Comparison of ENCODE assay signal across 8 mouse cellular contexts in the genomic region with DNA sequence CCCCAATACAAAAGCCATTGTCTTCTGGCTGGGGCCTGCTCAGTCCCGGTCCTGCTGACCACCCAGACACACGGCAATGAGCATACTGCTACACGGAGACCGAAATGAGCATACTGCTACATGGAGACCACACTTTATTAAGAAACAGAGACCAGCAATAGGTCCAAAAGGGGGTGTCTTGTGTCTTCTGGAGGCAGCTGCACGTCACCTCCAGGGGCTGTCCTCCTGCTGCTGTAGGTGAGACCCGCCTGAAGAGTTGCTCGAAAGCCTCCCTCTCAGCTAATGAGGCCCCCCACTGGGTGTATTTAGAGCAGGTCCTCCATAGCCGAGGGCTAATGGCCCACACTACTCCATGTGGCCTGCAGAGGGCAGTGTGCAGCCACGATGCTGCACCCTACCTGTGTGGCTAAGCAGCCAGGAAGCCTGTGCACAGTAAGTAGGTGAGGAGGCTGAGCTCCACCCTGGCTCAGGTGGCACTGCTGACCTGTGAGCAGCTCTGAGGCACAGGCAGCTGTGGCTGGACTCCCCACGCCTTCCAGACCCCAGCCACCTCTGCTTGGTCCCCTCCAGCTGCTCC. TPM values are rescaled to one million over a fixed set of nuclear protein-coding genes. Genes with fewer than 3 reads are reported as not detected.
DNase-seq lines count a peak whose midpoint lies in the region; ATAC-seq and TF ChIP-seq lines count a peak whose summit lies in the region.

No protein-coding gene starts in this region.

- H3K27ac ChIP-seq in heart, postnatal 0 days (ENCODE audit: low read depth): no peak overlapping the region
- no peak overlapping the region; the same call in 1 of the 2 replicates for H3K27ac ChIP-seq in neural tube, embryonic 15.5 days (replicated peaks)

- peak; percentile 78 to 79 for DNase-seq in B cell, adult 2 months
- peak; percentile 72 for DNase-seq in MN1 (ENCODE audit: low spot score)
- DNase-seq in cerebellum, postnatal 36 days: peak; percentile 84 to 86
- DNase-seq in heart, postnatal 0 days (ENCODE audit: low spot score): no peak
- DNase-seq in kidney, postnatal 25 days: peak; percentile 68 to 78
- peak; percentile 50 to 56 for DNase-seq in lung, adult 18-20 months
- peak; percentile 70 for DNase-seq in thymus, postnatal 14 days

- no peaks in the 10 kb centered on the region for H3K27me3 ChIP-seq in heart, postnatal 0 days (ENCODE audit: control insufficient read depth, insufficient read depth, low read length)
- H3K27me3 ChIP-seq in neural tube, embryonic 15.5 days (replicated peaks): no peaks in the 10 kb centered on the region

- peaks cover 47% of the 10 kb centered on the region for H3K36me3 ChIP-seq in heart, postnatal 0 days (replicated peaks; ENCODE audit: control insufficient read depth, insufficient read depth, low read length)
- H3K36me3 ChIP-seq in neural tube, embryonic 15.5 days: peaks cover 48% of the 10 kb centered on the region

- ATAC-seq in heart, postnatal 0 days (ENCODE audit: insufficient read depth, low read depth): peak; percentile 66
- peak; percentile 54; the same call in 1 of the 2 replicates for ATAC-seq in neural tube, embryonic 15.5 days (ENCODE audit: low FRiP score)

- no peaks in the 10 kb centered on the region for H3K4me1 ChIP-seq in heart, postnatal 0 days (ENCODE audit: control insufficient read depth, insufficient read depth)
- H3K4me1 ChIP-seq in neural tube, embryonic 15.5 days: peaks cover 18% of the 10 kb centered on the region

- 50% methylated on average over 10 of the region's 10 CpGs for WGBS in heart, postnatal 0 days
- 30% methylated on average over 10 of the region's 10 CpGs for WGBS in neural tube, embryonic 15.5 days

- no peaks in the 10 kb centered on the region for H3K9me3 ChIP-seq in heart, postnatal 0 days (replicated peaks; ENCODE audit: control insufficient read depth, low read length)
- no peaks in the 10 kb centered on the region for H3K9me3 ChIP-seq in neural tube, embryonic 15.5 days (replicated peaks)

- TF ChIP-seq CTCF in heart, postnatal 0 days (IDR thresholded peaks at IDR 0.05; ENCODE audit: low read depth): peak; percentile 81

- no peak overlapping the region for H3K4me3 ChIP-seq in heart, postnatal 0 days (ENCODE audit: low read depth, low read length)
- H3K4me3 ChIP-seq in neural tube, embryonic 15.5 days (replicated peaks): no peak overlapping the region

- no peak overlapping the region for H3K9ac ChIP-seq in heart, postnatal 0 days (replicated peaks; ENCODE audit: low read depth, low read length)
- no peak overlapping the region for H3K9ac ChIP-seq in neural tube, embryonic 15.5 days (replicated peaks)

- no peak overlapping the region for H3K4me2 ChIP-seq in heart, postnatal 0 days (ENCODE audit: low read depth, low read length)
- no peak overlapping the region for H3K4me2 ChIP-seq in neural tube, embryonic 15.5 days

- TF ChIP-seq EP300 in heart, postnatal 0 days (IDR thresholded peaks at IDR 0.05; ENCODE audit: low read depth): no peak

RNA-seq across cellular contexts. Expression of a gene that starts 14.5 kb away (rescaled TPM):
- 40.2 and 45.4 TPM in 2 replicates for total RNA-seq in heart, postnatal 0 days (2014; rRNA removed; ENCODE audit: low replicate concordance)
- polyA plus RNA-seq in heart, postnatal 0 days (2015; fragmentation: Nextera tagmentation; extraction: Ambion mirVana): 6.5 and 7.1 TPM in 2 replicates
- 16.9 and 19.7 TPM in 2 replicates for polyA plus RNA-seq in neural tube, embryonic 15.5 days (2015; fragmentation: Nextera tagmentation; extraction: Ambion mirVana)

RNA-seq across cellular contexts. Expression of a gene that starts 22.1 kb away (rescaled TPM):
- 0.93 and 6.1 TPM in 2 replicates for total RNA-seq in heart, postnatal 0 days (2014; rRNA removed; ENCODE audit: low replicate concordance)
- 2.1 and 3.7 TPM in 2 replicates for polyA plus RNA-seq in heart, postnatal 0 days (2015; fragmentation: Nextera tagmentation; extraction: Ambion mirVana)
- 0.23 and 0.40 TPM in 2 replicates for polyA plus RNA-seq in neural tube, embryonic 15.5 days (2015; fragmentation: Nextera tagmentation; extraction: Ambion mirVana)

RNA-seq across cellular contexts. Expression of a gene that starts 56.0 kb away (rescaled TPM):
- 301 and 397 TPM in 2 replicates for total RNA-seq in heart, postnatal 0 days (2014; rRNA removed; ENCODE audit: low replicate concordance)
- polyA plus RNA-seq in heart, postnatal 0 days (2015; fragmentation: Nextera tagmentation; extraction: Ambion mirVana): 419 and 436 TPM in 2 replicates
- 349 and 390 TPM in 2 replicates for polyA plus RNA-seq in neural tube, embryonic 15.5 days (2015; fragmentation: Nextera tagmentation; extraction: Ambion mirVana)
